Mouse (Mus musculus) adrenal gland, adult 2 months (tissue): ENCODE data around the gene Sympk. TPM values are rescaled to one million over a fixed set of nuclear protein-coding genes. Genes with fewer than 3 reads are reported as not detected.

Source experiments
- DNase-seq: peaks from one replicate; pipeline ENCODE4 v3.0.0; 2021
- polyA plus RNA-seq: library from polyadenylated mRNA; depleted of rRNA; stranded (reverse); fragments of >200 nt; gene quantifications from 2 replicates; pipeline ENCODE4 v1.2.3, GENCODE M21; 2012
- total RNA-seq, 2 experiments: library from RNA; stranded (reverse); gene quantifications; 2 replicates each; pipeline ENCODE4 v1.2.3; 2021

Sympk gene
- total and polyA plus RNA-seq, 3 experiments, result 94.4 to 159 (median 103) TPM

DNA sequence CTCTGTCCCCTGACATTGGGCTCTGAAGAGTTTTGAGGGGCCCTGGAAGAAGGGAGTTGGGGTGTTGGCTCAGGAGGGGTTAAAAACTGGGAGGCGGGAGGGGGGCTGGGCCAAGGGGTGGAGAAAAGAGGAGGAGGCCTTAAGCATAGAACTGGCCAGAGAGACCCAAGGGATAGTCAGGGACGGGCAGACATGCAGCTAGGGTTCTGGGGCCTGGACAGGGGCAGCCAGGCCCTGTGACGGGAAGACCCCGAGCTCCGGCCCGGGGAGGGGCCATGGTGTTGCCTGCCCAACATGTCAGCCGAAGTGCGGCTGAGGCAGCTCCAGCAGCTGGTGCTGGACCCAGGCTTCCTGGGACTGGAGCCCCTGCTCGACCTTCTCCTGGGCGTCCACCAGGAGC is 59.5 kb downstream of the Sympk start, which contains the start of gene Dmpk:
Gene Dmpk, plus strand, starts transcription at position 149 of the 400 bp plus-strand sequence.
- peak; percentile 81 for DNase-seq

DNA sequence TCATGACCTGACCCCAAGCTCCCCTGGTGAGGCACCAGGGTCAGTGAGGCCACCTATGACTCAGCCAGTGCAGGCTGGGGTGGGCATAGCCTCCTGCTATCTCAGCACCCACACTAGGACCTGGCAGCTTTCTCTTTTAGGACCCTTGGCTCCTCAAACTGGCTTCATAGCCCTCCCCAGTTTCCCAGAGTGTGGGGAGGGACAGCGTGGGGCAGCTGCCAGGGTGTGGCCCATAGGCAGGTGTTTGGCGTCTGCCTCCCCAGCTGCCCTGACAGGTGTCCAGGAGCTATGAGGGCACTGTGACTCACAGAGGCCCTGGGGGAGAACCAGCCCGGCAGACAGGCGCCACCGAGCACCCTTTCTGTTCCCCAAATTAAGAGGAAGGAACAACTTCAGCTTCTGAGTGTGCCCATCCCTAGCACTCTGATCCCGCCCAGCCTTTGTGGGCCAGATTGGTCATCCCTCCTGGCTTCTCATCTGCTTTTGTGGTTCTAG is 60.1 kb downstream of the Sympk start:
- DNase-seq, result peak; percentile 79

DNA sequence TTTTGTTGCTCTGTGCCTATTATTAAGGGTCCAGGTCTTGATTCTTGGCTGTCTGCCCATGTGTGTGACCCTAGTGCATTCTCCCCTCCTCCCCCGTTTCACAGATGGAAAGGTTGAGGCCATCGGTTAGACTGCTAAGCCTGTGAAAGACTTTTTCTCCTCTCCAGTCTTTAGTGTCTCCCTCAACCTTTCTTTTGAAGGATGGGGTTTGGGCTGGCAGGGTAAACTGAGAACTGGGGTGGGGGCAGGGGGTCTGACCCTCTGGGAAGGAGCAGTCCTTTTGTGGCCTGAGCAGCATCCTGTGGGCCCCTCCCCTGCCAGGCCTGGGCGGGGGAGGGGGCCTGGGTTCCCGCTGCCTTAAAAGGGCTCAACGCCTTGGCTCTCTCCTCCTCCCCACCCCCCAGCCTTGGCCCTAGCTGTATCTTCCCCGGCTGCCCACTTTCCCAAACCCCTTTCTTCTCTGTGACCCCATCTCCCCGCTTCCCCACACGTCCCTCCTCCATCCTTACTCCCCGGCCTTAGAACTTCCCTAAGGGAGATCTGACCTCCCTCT is 60.8 kb downstream of the Sympk start:
- peak; percentile 30 for DNase-seq

DNA sequence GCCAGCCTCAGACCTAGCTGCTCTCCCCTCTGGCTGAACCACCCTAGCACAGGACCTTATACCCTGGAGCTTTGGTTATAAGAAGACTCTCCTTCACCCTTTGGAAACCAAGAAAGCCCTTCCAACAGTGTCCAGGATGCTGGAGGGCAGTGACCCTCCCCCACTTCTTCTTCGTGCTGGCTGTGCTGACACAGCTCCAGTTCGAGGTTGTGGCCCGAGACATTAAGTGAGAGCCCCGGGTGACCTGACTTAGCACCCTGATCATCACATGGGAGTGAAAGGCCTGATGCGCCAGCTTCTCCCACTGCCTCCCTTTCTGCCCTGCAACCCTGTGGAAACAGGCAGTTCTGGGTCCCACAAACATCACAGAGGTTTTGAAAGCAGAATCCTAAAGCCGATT is 61.3 kb downstream of the Sympk start:
- DNase-seq, result peak; percentile 51

DNA sequence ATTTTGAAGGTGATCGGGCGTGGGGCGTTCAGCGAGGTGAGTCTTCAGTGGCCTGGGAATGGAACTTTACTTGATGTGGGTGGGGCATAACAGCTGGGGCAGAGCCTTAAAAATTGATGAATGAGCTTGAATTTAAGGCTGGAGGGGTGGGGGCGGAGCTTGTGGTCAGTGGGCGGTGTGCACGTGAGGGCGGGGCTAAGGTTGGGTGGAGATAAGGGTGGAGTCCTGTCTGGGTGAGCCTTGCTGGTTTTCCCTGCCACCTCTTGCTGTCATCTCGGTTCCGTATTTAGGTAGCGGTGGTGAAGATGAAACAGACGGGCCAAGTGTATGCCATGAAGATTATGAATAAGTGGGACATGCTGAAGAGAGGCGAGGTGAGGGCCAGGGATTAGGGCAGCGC is 61.9 kb downstream of the Sympk start:
- DNase-seq, result peak; percentile 87

DNA sequence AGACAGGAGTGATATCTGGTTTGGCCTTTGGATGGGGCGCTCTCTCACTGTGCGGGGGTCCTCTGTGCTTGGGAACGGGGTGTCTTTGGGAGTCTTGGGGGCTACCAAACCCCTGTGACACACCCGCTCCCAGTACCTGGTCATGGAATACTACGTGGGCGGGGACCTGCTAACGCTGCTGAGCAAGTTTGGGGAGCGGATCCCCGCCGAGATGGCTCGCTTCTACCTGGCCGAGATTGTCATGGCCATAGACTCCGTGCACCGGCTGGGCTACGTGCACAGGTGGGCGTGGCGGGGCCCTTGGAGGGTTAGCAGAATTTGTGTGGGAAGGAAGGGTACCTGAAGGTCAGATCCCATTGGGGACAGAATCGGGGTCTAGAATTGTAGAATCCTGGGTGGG is 62.6 kb downstream of the Sympk start:
- no peak for DNase-seq

DNA sequence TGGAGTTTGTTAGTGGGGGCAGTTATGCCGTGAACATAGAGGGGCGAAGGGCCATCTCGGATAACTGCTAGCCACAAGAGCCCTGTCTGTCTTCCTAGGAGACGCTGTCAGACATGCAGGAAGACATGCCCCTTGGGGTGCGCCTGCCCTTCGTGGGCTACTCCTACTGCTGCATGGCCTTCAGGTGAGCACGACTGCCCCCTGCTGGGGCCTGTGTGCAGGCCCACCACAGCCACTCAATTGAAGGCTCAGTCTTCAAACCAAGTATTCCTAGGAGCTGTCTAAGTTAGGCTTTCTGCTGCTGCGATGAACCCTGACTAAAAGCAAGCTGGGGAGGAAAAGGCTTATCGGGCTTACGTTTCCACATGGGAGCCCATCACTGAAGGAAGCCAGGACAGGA is 64.6 kb downstream of the Sympk start:
- DNase-seq, result peak; percentile 58

DNA sequence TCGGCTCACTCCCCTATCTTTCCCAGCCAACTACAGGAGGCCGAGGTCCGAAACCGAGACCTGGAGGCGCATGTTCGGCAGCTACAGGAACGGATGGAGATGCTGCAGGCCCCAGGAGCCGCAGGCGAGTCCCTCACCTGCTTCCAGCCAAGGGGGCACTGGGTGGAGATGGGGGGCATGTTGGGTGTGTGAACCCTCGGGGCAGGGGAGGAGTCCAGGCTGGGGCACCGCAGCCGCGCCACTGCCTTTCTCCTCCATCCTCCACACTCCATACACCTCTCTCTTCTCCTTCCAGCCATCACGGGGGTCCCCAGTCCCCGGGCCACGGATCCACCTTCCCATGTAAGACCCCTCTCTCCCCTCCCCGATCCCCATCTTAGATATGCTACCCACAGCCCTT is 67.7 kb downstream of the Sympk start:
- peak; percentile 38 for DNase-seq

DNA sequence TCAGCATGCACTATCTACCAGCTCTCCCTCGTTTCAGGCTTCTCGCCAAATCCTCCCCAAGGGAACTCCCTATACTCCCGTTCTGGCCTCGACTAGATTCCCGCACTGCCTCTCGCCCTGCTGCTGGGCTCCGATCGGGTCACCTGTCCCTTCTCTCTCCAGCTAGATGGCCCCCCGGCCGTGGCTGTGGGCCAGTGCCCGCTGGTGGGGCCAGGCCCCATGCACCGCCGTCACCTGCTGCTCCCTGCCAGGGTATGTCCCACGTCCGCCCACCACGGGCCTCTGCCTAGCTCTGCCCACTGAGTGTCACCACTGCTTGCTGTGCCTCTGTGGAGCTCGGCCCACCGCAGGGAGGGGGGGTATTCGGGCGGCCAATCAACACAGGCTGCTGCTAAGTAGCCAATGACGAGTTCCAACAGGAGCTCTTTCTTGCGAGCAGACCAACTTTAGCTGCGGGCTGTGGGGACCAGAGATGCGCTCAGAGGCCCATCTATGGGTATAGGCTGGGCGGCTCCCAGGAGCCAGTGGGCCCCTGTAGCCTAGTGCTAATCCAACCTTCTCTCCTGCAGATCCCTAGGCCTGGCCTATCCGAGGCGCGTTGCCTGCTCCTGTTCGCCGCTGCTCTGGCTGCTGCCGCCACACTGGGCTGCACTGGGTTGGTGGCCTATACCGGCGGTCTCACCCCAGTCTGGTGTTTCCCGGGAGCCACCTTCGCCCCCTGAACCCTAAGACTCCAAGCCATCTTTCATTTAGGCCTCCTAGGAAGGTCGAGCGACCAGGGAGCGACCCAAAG is 68.4 kb downstream of the Sympk start:
- DNase-seq, result peak; percentile 81

DNA sequence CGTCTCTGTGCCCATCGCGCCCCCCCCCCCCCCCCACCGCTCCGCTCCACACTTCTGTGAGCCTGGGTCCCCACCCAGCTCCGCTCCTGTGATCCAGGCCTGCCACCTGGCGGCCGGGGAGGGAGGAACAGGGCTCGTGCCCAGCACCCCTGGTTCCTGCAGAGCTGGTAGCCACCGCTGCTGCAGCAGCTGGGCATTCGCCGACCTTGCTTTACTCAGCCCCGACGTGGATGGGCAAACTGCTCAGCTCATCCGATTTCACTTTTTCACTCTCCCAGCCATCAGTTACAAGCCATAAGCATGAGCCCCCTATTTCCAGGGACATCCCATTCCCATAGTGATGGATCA is 69.0 kb downstream of the Sympk start:
- peak; percentile 94 for DNase-seq

DNA sequence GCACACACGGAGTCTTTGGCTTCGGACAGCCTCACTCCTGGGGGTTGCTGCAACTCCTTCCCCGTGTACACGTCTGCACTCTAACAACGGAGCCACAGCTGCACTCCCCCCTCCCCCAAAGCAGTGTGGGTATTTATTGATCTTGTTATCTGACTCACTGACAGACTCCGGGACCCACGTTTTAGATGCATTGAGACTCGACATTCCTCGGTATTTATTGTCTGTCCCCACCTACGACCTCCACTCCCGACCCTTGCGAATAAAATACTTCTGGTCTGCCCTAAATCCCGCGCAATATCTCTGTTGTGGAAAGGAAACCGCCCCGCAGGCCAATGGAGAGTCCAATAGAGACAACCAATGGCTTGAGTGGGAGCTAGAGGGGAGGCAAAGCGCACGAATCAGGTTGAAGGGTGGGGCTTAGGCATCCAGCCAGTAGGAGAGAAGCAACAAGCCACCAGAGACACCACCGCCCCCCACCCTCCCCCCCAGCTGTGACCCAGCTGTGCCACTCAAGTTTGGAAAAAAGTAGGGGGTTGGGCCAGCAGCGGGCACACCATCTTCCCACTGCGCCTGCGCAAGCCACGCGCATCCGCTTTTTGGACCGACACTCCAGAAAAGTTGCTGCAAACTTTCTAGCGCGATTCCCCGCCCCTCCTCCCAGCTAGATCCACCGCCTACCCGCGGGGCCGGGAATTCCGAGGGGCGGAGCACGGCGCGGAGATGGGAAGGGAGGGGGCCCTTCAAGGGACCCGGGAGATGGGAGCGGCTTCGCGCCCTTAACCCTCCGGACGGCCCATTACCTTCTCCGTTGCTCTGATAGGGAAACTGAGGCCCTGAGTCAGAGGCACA is 69.6 kb downstream of the Sympk start:
- DNase-seq, result peak; percentile 99

DNA sequence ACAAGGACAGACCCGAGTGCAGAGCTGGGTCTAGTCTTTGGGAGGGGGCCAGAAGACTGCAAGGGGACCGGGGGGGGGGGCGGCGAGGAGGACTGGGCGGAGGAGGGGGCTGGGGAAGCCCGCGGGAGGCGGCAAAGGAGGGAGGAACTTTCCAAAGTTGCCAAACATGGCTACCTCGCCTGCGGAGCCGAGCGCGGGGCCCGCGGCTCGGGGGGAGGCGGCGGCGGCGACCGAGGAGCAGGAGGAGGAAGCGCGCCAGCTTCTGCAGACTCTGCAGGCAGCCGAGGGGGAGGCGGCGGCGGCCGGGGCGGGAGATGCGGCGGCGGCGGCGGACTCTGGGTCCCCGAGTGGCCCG is 70.3 kb downstream of the Sympk start, which contains the start of gene Six5:
Gene Six5, plus strand, starts transcription at position 124 of the 355 bp plus-strand sequence.
- peak; percentile 78 for DNase-seq

DNA sequence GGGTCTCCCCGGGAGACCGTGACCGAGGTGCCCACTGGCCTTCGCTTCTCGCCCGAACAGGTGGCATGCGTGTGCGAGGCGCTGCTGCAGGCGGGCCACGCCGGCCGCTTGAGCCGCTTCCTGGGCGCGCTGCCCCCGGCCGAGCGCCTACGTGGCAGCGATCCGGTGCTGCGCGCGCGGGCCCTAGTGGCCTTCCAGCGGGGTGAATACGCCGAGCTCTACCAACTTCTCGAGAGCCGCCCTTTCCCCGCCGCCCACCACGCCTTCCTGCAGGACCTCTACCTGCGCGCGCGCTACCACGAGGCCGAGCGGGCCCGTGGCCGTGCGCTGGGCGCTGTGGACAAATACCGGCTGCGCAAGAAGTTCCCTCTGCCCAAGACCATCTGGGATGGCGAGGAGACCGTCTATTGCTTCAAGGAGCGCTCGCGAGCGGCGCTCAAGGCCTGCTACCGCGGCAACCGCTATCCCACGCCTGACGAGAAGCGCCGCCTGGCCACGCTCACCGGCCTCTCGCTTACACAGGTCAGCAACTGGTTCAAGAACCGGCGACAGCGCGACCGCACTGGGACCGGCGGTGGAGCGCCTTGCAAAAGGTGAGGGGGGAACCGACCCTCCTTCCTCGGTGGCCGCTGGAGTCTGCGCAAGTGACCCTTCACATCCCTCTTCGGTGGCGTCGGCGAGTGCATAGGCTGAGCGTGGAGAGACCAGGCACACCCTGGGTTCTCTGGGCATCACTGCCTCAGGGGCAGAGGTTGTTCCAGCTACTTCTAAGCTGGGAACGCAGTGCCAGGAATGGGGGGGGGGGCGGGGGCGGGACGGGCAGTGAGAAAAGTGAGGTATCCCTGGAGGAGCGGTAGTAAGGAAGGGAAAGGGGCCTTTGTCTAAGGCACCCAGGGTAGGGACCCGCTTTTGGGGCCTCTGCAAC is 70.9 kb downstream of the Sympk start:
- peak; percentile 83 for DNase-seq

DNA sequence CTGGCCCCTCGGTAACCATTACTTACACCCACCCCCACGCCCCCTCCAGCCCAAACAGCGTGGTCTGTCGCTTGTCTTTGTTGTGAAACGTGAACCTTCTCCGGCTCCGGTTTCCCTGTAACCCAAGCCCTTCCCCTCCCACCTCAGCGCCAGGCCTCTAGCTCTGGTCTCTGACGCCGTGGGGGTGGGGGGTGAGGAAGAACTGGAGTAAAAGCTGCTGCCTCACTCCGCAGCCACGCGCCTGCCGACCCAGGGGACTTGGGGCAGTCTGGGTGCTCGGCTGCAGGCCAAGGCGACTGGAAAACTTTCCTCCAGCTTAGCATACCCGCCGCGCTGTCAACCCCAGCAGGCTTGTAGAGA is 71.6 kb downstream of the Sympk start:
- DNase-seq, result peak; percentile 84

DNA sequence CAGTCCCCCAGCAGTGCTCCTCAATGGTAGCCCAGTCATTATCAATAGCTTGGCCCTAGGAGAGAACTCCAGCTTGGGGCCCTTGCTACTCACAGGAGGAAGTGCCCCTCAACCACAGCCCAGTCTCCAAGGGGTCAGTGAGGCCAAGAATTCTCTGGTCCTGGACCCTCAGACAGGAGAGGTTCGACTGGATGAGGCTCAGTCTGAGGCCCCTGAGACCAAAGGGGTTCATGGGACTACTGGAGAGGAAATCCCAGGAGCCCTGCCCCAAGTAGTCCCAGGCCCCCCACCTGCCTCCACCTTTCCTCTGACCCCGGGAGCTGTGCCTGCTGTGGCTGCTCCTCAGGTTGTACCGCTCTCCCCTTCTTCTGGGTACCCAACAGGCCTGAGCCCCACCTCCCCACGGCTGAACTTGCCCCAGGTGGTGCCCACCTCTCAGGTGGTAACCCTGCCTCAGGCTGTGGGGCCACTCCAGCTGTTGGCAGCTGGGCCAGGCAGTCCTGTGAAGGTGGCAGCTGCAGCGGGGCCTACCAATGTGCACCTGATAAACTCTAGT is 72.3 kb downstream of the Sympk start:
- DNase-seq, result peak; percentile 17

DNA sequence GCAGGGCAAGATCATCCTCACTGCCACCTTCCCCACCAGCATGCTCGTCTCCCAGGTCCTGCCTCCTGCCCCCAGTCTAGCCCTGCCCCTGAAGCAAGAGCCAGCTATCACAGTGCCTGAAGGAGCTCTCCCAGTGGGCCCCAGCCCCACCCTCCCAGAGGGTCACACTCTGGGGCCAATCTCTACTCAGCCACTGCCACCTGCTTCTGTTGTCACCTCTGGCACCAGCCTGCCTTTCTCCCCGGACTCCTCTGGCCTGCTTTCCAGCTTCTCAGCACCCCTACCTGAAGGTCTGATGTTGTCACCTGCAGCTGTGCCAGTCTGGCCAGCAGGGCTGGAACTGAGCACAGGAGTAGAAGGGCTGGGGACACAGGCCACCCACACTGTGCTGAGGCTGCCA is 73.0 kb downstream of the Sympk start:
- DNase-seq, result no peak

DNA sequence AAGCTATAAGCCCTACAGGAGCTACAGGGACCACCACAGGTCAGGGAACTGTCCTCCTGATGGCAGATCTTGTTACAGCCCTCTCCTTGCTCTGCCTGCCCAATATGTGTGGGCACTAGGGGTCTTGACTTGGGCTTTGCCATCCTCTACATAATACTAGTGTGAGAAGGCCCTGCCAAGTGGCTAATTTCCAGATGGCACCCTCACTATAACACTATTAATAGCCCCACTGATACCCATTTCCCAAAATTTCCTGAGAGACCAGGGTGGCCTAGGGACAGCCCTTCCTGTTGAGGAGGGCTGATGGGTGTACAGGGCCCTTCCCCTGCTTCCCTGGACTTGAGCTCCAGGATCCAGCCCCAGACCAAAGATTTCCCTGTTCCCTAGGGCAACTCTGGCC is 73.7 kb downstream of the Sympk start:
- no peak for DNase-seq

DNA sequence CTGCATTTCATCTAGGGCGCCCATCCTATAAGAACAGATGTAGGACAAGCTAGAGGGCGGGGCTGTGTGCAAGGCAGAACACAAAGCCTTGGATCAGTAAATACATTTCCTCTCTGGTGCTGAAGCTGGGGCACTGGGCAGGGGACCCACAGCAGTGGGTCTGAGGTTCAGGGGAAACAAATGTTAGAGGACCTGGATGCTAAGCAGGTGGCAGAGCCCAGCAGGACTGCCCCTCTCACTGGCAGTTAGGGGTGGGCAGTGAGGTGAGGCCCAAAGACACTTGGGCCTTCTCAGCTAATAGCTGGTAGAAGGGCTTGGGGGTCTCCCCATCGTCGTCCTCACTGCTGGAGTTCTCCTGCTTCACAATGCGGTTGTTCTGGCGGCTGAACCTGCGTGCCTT is 74.6 kb downstream of the Sympk start:
- no peak for DNase-seq

DNA sequence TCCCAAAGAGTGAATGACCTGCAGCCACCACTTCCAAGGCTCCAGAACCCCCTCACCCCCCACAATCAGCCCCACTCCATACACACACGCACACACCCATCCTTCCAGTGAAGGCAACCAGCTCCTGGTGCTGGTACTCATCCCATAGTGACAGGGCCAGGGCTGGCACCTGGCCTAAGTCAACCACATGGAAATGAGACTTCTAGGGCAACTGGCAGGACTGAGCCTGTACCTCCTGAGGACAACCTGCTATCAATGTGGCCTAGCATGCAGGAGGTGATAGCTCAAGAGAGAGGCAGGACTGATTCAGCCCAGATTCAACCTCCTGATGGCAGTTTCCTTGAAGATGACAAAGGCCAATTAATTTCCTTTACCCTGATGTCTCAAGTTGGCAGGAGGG is 76.1 kb downstream of the Sympk start:
- no peak for DNase-seq

DNA sequence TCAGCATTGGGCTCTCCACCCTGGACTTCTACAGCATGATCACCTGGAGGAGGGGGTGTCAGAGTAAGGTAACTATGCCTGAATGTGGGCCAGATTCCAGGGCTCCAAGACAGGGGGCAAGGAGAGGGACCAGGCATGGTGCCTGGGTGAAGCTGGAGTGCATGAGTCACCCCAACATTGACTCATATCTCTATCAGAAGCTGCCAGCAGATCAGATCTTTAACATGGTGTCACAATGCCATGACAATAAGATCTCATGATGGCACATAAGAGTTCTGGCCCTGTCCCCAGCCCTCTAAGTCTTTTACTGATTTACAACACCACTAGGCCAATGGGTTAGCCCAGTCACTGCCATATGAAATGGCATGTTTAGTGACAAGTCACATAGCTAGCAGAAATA is 79.6 kb downstream of the Sympk start:
- DNase-seq, result peak; percentile 56
